Comparison of ENCODE assay signal across 8 mouse cellular contexts in genomic region chr7:80115224-80115590, GRCm38 (mm10). TPM values are rescaled to one million over a fixed set of nuclear protein-coding genes. Genes with fewer than 3 reads are reported as not detected.
A peak's percentile ranks its signal among the peaks of the same experiment; 100 is the strongest.
DNase-seq lines count a peak whose midpoint lies in the region; ATAC-seq and TF ChIP-seq lines count a peak whose summit lies in the region.

Idh2 (minus strand) TSS chr7:80115392.

- H3K36me3 ChIP-seq in forebrain, embryonic 15.5 days: no peaks in the 10 kb centered on the region

- peak within 1 kb of the TSS; percentile 95 for H3K9ac ChIP-seq in forebrain, embryonic 15.5 days (replicated peaks)

- peaks cover 45% of the 10 kb centered on the region for H3K4me1 ChIP-seq in forebrain, embryonic 15.5 days
- H3K4me1 ChIP-seq in lung, adult 2 months (ENCODE audit: control insufficient read depth, insufficient read depth, low read length): peaks cover 6% of the 10 kb centered on the region; the same call in 1 of the 2 replicates

- intact Hi-C loops in heart, postnatal 25 days (cut with DNase I): no loop called here

- TF ChIP-seq POLR2A in lung, adult 2 months (IDR thresholded peaks at IDR 0.05; ENCODE audit: borderline replicate concordance, extremely low read depth, low read depth, low read length): peak; percentile 72; the same call in 1 of the 2 replicates

- peak within 1 kb of the TSS; percentile 97 for H3K27ac ChIP-seq in forebrain, embryonic 15.5 days (replicated peaks)

- no peaks in the 10 kb centered on the region for H3K9me3 ChIP-seq in forebrain, embryonic 15.5 days

- H3K4me3 ChIP-seq in forebrain, embryonic 15.5 days: peak within 1 kb of the TSS; percentile 79
- H3K4me3 ChIP-seq in lung, adult 2 months (replicated peaks; ENCODE audit: extremely low read depth, low read depth, low read length): peak within 1 kb of the TSS; percentile 87

- H3K27me3 ChIP-seq in forebrain, embryonic 15.5 days: no peaks in the 10 kb centered on the region

- TF ChIP-seq CTCF in lung, adult 2 months (IDR thresholded peaks at IDR 0.05; ENCODE audit: insufficient read depth, low read length): no peak

- peak; percentile 50 for DNase-seq in ES-CJ7 (ENCODE audit: low read depth, low spot score)
- peak; percentile 93 for DNase-seq in cerebellum, adult 11 months
- DNase-seq in heart, postnatal 25 days (ENCODE audit: low spot score): peak; percentile 90
- peak; percentile 81 to 92 for DNase-seq in layer of hippocampus, adult 18-20 months (ENCODE audit: low spot score in 2 of 2)
- peak; percentile 93 for DNase-seq in lung, adult 2 months
- peak; percentile 84 to 85 for DNase-seq in thymus, adult 18-20 months

- H3K4me2 ChIP-seq in forebrain, embryonic 15.5 days (replicated peaks): peak within 1 kb of the TSS; percentile 73

- peak; percentile 97 for ATAC-seq in forebrain, embryonic 15.5 days (replicated peaks)
- ATAC-seq in neutrophil, adult 5-6 weeks (ENCODE audit: extremely low read depth, insufficient number of reproducible peaks, low FRiP score, poor library complexity, severe bottlenecking): peak; percentile 89

- WGBS in forebrain, embryonic 15.5 days: 0% methylated on average over 29 of the region's 29 CpGs
- WGBS in lung, adult 2 months: 1% methylated on average over 29 of the region's 29 CpGs

RNA-seq across cellular contexts. Expression of gene Idh2, which starts in this region (rescaled TPM):
- polyA plus RNA-seq in forebrain, embryonic 15.5 days (2015; fragmentation: Nextera tagmentation; extraction: Ambion mirVana): 299 and 300 TPM in 2 replicates
- 1,000 to 10,000 TPM; 1,585 to 1,668 TPM for total RNA-seq in heart, postnatal 25 days (2021)
- 10 to 100 TPM; 65.3 to 66.5 TPM for total RNA-seq in layer of hippocampus, adult 18-20 months (2021)
- 144 and 162 TPM in 2 replicates for polyA plus RNA-seq in lung, adult 2 months (2012; rRNA removed)
- total RNA-seq in neutrophil, adult 5-6 weeks (2017): 18.0 and 26.8 TPM in 2 replicates

Comparison
In these comparisons a context has a peak if more than half of its experiments do, and no peak if none do; other contexts are left out.
1. Peak in every context shown above with its lines: DNase-seq, ATAC-seq, H3K4me3 ChIP-seq and H3K27ac ChIP-seq.
2. RNA of gene Idh2 (total RNA-seq): 1,585 to 1,668 TPM in heart, postnatal 25 days; 65.3 to 66.5 TPM in layer of hippocampus, adult 18-20 months and 18.0 to 26.8 TPM in neutrophil, adult 5-6 weeks; every median in the first group is over 10 times any median in the second.